8 mouse cellular contexts compared by ENCODE assay signal in genomic region chr1:136839202-136839601, GRCm38 (mm10).
DNase-seq lines count a peak whose midpoint lies in the region; ATAC-seq and TF ChIP-seq lines count a peak whose summit lies in the region.

No protein-coding gene starts in this region.

- no peak overlapping the region for H3K4me2 ChIP-seq in kidney, embryonic 16.5 days (replicated peaks; ENCODE audit: low read depth, low read length)
- H3K4me2 ChIP-seq in forebrain, embryonic 12.5 days = no peak overlapping the region

- DNase-seq in gastrocnemius, postnatal 25 days = peak; percentile 13
- DNase-seq in gastrocnemius, adult 2 months = no peak
- DNase-seq in adrenal gland, postnatal 14 days = peak; percentile 64
- DNase-seq in lung, postnatal 10 days = peak; percentile 47
- DNase-seq in right cerebral cortex, postnatal 14 days = no peak
- DNase-seq in spleen, postnatal 10 days (ENCODE audit: low spot score in 2 of 2) = no peak

- no peak for TF ChIP-seq CTCF in gastrocnemius, adult 2 months (IDR thresholded peaks at IDR 0.05)

- intact Hi-C loops in gastrocnemius, adult 2 months (cut with DNase I) = no loop called here

- peak; percentile 70 for ATAC-seq in kidney, embryonic 16.5 days (ENCODE audit: low FRiP score, low TSS enrichment)
- ATAC-seq in forebrain, embryonic 12.5 days (ENCODE audit: low FRiP score) = no peak

- H3K9me3 ChIP-seq in kidney, embryonic 16.5 days (ENCODE audit: low read length) = no peaks in the 10 kb centered on the region
- H3K9me3 ChIP-seq in forebrain, embryonic 12.5 days = no peaks in the 10 kb centered on the region

- no peaks in the 10 kb centered on the region for H3K27me3 ChIP-seq in kidney, embryonic 16.5 days (ENCODE audit: insufficient read depth, low read length)
- H3K27me3 ChIP-seq in forebrain, embryonic 12.5 days = no peaks in the 10 kb centered on the region

- H3K9ac ChIP-seq in kidney, embryonic 16.5 days (replicated peaks; ENCODE audit: low read length) = no peak overlapping the region
- H3K9ac ChIP-seq in forebrain, embryonic 12.5 days = no peak overlapping the region

- H3K4me1 ChIP-seq in kidney, embryonic 16.5 days (ENCODE audit: insufficient read depth, low read length) = no peaks in the 10 kb centered on the region; the same call in 1 of the 2 replicates
- H3K4me1 ChIP-seq in forebrain, embryonic 12.5 days = no peaks in the 10 kb centered on the region

- 51% methylated on average over 10 of the region's 10 CpGs for WGBS in kidney, embryonic 16.5 days
- WGBS in forebrain, embryonic 12.5 days = 78% methylated on average over 10 of the region's 10 CpGs

- no peaks in the 10 kb centered on the region for H3K36me3 ChIP-seq in kidney, embryonic 16.5 days (ENCODE audit: insufficient read depth, low read length)
- no peaks in the 10 kb centered on the region for H3K36me3 ChIP-seq in forebrain, embryonic 12.5 days (replicated peaks)

- H3K27ac ChIP-seq in gastrocnemius, adult 2 months = no peak overlapping the region
- no peak overlapping the region for H3K27ac ChIP-seq in kidney, embryonic 16.5 days (ENCODE audit: low read length)
- no peak overlapping the region for H3K27ac ChIP-seq in forebrain, embryonic 12.5 days

- H3K4me3 ChIP-seq in gastrocnemius, adult 2 months = no peak overlapping the region
- no peak overlapping the region for H3K4me3 ChIP-seq in kidney, embryonic 16.5 days (ENCODE audit: low read length)
- no peak overlapping the region for H3K4me3 ChIP-seq in forebrain, embryonic 12.5 days (replicated peaks)

Comparison
In these comparisons a context has a peak if more than half of its experiments do, and no peak if none do; other contexts are left out.
1. DNase-seq: peak in gastrocnemius, postnatal 25 days (single experiment), adrenal gland, postnatal 14 days (single experiment) and lung, postnatal 10 days (single experiment); none in gastrocnemius, adult 2 months (single experiment), right cerebral cortex, postnatal 14 days (single experiment) and spleen, postnatal 10 days (0 of 2).